Mouse (Mus musculus) T-helper 17 cell (primary cell): ENCODE data around the gene Trim67.

Source experiments
- in situ Hi-C, 2 experiments: fragments of 300-600 bp; cut with MboI, MseI; formaldehyde crosslinking; loops; 1 replicate in 1 of 2; 2 replicates in 1 of 2; pipeline ENCODE4 v1.15.1; 2025; ENCODE audit warnings: high pct_unique_total_duplicates in 2 of 2

Trim67 gene

DNA sequence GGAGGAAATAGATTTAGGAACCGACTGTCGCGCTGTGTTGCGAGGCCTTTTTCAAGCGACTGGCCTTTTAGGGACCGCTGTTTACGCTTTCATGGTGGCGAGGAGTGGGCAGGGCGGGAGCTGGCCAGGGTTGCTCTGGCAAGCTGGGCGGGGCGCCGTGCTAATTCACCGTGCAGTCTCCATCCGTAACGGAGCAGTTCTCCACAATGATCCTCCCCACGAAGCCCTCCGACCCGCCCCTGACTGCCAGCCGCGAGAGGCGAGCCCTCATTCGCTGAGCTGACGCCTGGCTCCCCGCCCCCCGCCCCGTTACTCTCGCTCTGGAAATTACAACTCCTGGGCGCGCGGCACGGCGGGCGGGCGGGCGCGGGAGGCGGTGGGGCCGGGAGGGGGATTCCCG, at the start of gene Trim67:
Gene Trim67 (plus strand): TSS at position 385 of the 400 bp plus-strand sequence.
- in situ Hi-C loops, result no loop called here

DNA sequence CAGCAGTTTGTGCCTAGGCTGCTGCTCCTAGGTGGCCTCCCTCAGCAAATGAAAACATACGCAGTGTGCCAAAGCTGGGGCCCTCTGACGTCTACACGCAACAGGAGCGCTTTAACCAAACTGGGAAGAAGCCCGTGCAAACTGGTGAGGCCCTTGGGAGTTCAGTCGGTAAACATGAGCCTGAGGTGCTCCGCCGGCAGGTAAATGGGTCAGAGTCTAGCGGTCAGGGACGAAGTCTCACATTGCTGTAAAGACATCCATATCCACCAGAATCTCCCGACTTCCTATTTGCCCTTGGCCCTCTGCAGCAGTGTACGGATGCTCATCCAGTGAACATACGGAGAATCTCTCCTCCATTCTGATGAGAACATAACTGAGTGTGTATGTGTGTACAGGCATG, 46.2 kb upstream of the Trim67 start:
- in situ Hi-C loops, result no loop called here

DNA sequence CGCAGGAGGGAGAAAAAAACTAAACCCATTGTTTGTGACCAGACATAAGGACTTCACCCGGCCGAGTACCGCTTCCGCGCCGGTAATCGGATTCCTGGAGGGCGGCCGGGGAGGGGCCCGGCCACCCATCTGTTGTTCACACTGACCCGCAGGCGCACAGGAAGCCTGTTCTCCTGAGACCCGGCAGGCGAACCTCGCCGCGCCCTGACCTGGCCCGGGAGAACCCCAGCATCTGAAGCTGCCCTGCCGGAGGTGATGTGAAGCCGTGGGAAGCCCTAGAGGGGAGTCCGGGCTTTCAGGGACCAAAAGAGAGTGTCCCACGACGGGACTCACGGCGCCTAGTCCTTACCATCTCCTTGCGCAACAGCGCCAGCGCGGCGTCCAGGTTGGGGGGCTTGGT, 41.7 kb upstream of the Trim67 start:
- in situ Hi-C loops, result loop anchor here in 1 of 2 experiments (5.0 kb wide), 1 partner anchor 76 kb away; no protein-coding TSS in a partner anchor

DNA sequence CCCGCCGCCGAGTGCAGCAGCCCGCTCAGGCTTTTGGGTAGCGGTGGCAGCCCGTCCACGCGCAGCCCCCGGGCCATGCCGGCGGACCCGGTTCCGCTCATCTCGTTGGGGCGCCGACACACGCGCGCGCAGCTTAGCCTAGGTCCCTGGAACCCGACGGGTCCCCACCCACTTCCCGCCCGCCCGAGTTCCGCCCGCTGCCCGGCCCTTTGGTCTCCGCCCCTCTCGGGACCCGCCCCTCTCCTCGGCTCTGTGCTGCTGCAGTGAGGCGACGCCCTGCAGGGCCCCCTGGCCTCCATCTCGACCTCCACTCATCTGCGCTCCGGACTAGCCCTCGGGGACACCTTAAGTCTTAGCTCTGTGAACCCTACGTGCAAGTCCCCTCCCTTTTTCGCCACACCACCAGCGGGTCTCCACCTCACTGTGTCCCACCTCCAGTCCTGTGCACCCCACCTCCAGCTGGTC, 41.2 kb upstream of the Trim67 start, which contains the start of gene Fam89a:
Gene Fam89a (minus strand): TSS at position 124 of the 465 bp plus-strand sequence.
- in situ Hi-C loops, result loop anchor here in 1 of 2 experiments (5.0 kb wide), 1 partner anchor 76 kb away; no protein-coding TSS in a partner anchor

DNA sequence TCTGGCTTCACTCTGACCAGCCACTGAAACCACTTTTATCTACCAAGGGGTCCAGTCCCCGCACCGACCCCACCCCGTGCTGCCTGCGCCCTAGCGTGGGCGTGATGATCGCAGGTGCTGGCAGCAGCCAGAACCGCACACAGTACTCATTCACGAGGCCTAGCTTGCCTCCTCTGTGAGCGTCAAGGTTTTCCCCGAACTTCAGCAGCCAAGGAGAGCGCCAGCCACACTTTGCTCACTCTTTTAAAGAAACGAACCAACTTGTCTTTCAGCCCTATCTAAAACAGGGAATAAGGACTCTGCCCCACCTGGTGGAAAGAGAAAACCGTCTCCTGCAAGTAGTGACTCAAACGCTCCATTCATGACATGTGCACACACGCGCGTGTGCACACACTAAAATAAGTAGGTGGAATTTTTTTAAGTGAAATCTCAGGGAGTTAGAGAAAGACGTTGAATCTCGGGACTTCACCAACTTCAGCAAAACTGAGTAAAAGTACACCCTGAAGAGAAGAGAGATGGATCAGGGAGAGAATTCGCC, 40.5 kb upstream of the Trim67 start:
- in situ Hi-C loops, result loop anchor here in 1 of 2 experiments (5.0 kb wide), 1 partner anchor 75 kb away; no protein-coding TSS in a partner anchor

DNA sequence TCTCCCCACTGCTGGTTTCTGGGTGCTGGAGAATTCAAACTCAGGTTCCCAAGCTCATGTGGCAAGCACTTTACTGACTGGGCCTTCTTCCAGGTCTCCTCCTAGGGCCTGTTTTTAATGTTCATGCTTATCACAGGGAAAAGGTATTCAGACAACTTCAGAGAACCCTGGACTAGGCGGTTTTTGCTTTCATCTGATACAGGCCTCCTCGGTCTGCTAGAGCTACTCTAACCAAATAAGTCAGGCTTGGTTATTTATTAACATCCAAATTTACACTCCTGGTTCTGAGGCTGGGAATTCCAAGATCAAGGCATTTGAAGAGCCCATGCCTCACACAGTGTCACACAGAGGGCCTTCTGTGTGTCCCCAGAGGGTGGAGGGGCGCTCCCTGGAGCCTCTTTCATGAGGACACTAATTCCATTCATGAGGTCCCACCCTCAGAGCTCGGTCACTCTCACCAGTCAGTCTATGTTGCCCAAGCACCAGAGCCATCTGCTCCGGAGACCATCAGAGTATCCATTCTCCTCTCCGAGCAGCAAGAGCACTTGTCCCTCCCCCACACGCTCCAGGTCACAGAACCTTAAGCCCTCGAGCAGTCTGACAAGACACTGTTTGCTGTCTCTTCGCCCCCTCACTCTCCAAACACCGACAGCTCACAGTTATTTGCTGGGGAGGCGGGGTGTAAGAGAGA, 38.6 kb upstream of the Trim67 start:
- in situ Hi-C loops, result loop anchor here in 1 of 2 experiments (5.0 kb wide), 1 partner anchor 73 kb away; no protein-coding TSS in a partner anchor

DNA sequence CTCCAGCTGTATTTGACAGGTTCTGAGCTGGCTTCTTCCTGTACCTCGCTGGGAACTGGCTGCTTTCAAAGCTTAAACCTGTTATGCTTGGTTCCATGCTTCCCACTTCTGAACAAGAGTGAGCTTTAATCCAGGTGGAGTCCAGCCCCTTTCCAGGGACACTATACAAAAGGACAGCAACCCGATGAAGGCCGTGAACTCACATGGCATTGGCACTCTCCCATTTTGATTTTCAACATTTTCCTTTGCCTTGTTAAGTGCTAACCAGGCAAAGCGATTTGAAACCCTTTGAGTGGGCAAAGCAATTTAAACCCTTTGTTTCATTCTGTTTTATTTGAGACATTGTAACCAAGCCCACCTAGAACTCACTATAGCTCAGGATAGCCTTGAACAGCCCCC, 38.1 kb upstream of the Trim67 start:
- in situ Hi-C loops, result loop anchor here in 1 of 2 experiments (5.0 kb wide), 1 partner anchor 73 kb away; no protein-coding TSS in a partner anchor

DNA sequence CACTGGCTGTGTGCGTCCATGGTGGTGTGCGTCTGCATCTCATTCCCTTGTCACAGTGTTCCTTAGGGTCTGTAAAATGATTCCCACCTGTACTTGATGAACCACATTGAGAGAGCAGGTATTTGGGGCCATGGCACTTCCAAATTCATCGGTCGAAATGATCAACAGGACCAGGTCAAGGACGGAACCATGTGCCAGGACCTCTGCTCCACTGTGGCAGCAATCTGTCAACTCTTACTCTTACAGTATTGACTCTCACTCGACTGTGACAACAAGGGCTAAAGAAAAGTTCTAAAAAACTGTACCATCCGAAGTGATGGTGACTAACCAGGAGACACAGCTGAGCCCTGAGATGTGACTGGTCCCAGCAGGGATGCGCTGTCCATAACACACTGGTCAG, 37.4 kb upstream of the Trim67 start:
- in situ Hi-C loops, result no loop called here

DNA sequence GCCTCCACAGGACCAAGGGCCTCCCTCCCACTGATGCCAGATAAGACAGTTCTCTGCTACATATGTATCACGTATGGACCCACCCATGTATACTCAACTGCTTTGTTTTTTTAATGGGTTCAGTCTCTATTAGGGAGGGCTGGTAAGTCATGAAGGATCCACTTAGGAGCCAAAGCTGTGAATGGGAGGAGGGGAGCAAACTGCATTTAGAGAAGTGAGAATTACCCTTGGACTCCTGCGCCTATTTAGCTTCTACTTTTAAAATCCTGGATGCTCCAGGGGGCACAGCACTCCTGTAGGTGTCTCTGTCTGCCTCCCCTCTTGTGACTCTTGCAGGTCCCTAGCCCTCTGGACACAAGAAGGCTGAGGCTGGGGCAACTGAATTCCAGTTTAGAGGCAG, 36.7 kb upstream of the Trim67 start:
- in situ Hi-C loops, result no loop called here

DNA sequence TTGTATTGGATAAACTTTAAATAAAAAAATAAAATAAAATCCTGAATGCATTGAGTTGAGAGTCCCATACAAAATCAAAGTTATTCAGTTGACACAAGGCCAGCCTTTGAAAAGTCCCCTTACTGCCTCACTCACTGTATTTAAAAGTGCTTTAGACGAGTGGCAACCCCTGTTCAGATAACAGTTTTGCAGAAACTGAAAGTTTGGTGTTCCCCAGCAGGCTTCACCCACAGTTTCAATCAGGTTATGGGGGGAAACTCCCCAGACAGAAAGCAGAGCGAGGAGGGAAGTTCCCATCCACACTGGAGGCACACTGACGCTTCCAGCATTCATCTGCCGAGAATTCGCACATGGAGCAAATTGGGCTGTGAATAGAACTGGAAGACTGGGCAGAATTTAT, 36.3 kb upstream of the Trim67 start:
- in situ Hi-C loops, result no loop called here

DNA sequence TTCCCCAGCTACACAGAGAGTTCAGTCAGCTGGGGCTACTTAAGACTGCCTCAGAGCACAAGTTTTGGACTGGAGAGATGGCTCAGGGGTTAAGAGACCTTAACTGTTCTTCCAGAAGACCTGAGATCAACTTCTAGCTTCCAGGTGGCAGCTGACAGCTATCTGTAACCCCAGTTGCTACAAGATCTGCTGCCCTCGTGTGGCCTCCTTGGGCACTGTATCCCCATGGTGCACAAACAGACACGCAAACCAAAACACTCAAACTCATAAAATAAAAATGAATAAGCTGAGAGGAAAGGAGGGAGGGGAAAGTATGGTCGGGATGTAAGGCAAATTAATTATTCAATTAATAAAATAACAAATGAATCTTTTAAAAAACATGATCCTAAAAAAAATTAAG, 34.3 kb upstream of the Trim67 start:
- in situ Hi-C loops, result no loop called here

DNA sequence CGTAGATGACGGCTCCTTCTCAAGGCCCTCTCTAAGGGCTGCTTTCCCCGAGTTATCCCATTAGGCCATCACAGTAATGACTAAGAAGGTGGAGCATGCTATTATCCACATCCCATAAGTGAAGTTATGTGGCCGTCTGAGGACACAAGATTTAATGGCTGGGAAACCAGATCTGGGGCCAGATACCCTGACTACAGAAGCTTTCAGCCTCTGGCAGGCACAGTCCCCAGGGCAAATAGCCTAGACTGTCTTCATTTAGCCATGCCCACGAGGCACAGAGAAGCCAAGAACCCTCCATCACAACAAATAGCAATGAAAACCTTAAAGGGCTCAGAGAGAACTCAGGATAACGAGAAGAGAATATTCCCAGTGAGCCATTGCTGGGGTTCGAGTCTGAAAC, 29.8 kb upstream of the Trim67 start:
- in situ Hi-C loops, result no loop called here

DNA sequence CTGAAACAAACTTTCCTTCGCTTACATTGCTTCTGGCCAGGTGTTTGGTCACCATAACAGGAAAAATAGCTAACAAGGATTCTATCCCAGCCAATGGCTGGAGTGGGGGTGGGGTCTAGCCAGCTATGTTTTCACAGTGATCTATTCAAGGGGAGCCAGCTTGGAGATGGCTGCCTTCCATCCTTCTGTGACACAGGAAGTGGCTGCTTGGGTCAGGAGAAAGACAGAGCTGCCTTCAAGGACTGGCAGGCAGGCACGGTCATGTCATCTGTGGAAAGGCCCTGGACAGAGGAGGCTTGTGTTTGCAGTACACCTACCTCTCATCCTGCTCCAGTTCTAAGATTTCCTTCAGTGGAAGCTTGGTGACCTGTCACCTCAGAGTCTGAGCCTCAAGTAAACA, 20.5 kb upstream of the Trim67 start:
- in situ Hi-C loops, result no loop called here

DNA sequence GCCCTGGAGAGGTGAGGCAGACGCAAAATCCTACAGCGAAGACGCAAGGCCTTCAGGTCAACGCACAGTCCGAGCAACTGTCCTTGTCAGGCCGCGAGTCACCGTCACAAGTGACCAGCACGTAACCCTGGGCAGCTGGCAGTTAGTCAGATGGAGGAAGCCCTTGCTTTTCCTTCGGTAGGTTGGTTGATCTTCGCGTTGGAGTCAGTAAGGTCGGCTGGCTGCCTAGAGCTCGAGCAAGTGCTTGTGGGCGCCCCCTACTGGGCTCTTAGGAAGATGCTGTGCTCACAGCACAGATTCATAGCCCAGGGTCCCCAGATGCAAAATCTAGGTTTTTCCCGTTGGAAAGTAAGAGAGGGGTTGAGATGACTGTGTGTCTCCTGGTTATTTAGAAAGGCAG, 17.2 kb upstream of the Trim67 start:
- in situ Hi-C loops, result loop anchor here in 1 of 2 experiments (5.0 kb wide), 1 partner anchor 328 kb away; no protein-coding TSS in a partner anchor

DNA sequence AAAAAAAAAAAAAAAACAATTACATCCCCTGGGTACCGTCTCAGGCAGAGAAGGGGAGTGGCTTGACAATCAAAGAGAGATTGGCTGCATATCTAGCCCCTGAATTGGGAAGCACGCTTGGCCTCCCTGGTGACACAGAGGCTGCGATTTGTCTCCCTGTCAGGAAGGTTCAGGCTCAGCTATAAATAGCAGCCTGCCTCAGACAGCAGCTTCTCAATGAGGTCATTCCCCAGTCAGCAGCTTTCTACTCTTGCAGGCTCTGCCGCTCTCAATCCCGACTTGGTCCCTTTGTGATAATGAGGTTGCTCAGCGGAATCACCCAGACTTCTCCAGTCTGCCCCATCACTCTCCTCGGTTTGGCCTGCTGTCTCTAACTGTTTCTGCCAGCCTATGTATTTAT, 12.7 kb upstream of the Trim67 start:
- in situ Hi-C loops, result no loop called here

DNA sequence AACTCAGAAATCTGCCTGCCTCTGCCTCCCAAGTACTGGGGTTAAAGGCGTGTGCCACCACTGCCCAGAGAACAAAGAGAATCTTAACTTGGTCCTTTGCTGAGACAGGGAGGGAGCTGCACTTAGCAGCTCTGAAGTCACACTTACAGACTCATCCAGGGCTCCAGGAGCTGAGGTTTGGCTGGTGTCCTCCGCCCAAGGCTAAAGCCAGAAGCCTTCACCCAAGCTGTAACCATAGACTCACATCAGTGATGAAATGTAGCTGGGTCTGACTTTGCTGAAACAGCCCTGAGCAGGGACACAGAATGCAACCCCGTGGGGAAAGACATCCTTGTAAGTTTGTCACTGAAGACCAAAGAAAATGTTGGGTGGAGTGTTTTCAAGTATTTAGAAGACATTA, 10.5 kb upstream of the Trim67 start:
- in situ Hi-C loops, result no loop called here

DNA sequence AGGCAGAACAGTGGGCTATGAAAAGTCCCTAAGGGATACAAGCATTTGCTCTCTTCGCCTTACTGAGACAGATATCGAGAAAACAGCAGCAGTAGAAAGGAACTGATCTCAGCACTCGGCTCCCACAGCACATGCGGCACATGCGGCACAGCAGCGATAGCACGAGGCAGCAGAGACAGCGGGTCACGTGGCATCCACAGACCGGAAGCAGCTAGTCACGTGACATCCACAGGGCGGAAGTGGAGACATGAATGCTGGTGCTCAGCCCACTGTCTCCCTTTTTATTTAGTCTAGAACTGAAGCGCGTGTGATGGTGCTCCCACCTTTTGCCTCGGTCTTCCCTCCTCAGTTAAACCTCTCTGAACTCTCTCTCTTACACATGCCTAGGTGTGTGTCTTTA, 9.7 kb upstream of the Trim67 start:
- in situ Hi-C loops, result no loop called here

DNA sequence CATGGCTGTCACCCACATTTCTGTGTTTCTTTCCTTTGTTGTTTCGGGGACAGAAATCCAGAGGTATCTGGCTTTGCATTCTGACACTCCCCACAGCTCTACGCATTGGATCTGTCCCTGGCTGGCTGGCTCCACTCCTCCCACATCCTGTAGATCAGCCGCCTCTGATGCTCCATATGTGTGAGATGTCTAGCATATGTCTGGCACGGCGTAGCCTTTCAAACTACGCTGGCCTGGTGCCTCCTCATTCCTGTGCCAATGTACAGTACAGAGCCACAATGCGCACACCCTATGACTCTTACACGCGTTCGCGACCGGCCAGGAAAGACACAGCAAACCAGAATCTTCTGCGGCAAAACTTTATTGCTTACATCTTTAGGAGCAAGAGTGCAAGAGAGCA, 8.3 kb upstream of the Trim67 start:
- in situ Hi-C loops, result no loop called here

DNA sequence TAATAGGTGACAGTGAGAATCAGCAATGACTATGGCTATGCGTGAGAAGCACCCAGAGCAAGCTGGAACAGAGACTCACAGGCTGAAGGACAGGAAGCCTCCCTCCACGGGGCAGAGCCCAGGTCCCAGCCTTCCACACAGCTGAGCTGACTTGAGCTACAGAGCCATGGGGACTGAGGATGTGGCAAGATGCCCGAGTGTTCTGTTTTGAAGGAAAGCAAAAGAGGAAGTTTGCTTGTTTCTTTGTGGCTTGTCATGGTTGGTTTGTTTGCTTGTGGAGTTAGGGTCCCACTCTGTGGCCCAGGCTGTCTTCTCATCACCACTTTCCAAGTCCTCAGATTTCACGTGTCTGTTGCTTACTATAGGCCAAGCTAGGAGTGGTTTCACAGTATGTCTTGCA, 2.2 kb upstream of the Trim67 start:
- in situ Hi-C loops, result no loop called here

DNA sequence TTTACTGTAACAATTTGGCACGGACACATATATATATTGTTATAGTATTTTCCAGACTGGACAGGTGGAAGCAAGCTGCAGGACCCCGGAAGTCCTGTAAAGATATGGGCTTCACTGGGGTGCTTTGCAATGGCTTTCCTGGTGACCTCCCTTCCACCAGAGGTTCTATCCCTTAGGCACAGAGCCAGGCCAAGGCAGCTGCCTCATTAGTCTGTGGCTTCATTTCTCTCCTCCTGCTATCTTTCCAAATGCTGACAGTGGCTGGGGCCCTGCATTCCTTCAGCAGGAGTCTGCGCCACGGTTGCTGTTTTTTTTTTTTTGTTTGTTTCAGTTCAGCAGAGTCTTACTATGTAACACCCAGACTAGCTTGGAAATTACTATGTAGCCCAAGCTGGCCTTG, 1.1 kb upstream of the Trim67 start:
- in situ Hi-C loops, result no loop called here

DNA sequence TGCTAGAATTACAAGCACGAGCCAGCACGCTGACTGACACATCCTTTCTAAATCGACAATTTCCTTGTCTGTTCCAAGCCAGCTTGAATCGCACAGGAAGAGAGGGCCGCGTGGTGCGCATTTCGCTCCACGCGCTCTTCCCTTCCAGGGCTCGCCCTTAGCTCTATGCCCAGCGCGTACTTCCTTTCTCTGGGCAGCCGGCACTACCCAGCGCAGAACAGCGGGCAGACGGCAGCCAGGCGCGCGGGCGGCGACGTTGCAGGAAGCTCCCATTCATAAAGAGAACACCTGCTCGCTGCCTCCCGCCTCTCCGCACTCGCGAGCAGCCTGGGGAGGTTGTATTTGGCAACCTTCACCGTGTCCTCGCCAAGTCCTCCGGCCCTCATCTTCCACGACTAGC, 706 bp upstream of the Trim67 start:
- in situ Hi-C loops, result no loop called here

DNA sequence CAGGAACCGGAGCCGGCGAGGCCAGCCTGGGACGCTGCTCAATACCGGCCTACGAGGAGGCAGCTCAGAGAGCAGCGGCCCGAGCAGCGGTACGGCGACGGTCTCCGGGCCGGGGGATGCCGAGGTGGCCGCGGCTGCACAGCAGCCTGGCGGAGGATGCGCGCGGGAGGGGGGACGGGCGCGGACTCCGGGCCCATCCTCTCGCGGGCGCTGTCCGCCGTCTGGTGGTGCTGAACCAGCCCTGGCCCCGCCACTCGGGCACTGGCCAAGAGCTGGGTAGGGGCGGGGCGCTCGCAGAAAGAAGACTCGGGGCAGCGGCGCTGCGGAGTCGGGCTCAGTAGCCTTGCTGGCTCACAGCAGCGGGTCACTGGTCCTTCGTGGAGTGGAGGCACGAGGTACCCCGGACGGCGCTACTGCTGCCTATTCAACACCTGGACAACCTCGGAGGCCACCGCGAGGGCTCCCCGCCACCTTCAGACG, 320 bp downstream of the Trim67 start:
- in situ Hi-C loops, result no loop called here
